Mouse (Mus musculus): Measurements from ENCODE around the gene Ccr1. TPM values are rescaled to one million over a fixed set of nuclear protein-coding genes. Genes with fewer than 3 reads are reported as not detected.

Gene Ccr1
- total and polyA plus RNA-seq, 3 experiments, result 0.07 TPM; not detected in 2

DNA sequence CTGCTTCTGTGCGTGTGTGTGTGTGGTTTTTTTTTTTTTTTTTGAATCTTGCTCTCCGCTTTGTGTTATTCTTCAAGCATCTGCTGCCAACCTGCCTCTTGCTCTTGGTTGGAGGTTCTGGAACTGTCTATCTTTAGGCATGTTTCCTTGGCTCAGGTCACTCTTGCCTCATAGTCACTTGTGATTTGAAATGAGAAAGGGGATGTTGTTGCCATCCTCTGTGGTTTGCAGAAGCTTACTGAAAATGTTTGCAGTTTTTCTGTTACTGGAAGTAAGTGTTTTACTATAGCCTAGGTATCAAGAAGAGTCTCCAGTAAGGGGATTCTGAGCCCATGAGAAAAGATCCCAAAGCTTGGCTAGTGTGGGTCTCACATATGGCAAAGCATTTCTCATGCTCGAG is 26.5 kb downstream of the Ccr1 start (continued):
- no peak for TF ChIP-seq MEF2A (IDR thresholded peaks at IDR 0.05; ENCODE audit: extremely low read depth, insufficient replicate concordance, low read depth, low read length, poor library complexity, severe bottlenecking)

DNA sequence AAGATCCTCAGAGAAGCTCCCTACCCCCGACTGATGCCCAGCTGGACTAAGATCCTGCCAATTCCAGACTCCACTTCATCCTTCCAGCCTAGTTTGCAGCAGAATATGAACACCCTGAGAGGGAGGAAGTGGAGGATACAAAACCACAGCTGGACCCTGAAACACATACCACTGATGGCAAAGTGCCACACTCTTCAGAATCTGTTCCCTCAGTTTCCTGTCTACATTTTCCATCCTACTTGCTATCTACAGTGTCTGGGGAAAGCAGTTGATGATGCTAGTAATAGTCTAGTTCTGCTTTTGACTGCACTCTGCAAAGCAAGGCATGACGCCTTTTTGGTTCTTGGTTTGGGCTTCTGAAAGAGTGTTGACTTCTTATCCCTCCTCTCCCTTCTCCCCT is 27.2 kb downstream of the Ccr1 start:
- Histone ChIP-seq H3K79me2 (ENCODE audit: control insufficient read depth, insufficient read depth, low read length, poor library complexity) (no peaks in the 10 kb centered on the region), H3K9ac (ENCODE audit: control insufficient read depth, low read depth, low read length, poor library complexity, severe bottlenecking) (no peak overlapping the region), H3K36me3 (ENCODE audit: control insufficient read depth in 1 of 2, insufficient read depth in 2 of 2, low read length in 2 of 2) (peaks cover 0 to 5% of the 10 kb centered on the region in 2 experiments; a peak in 2 of 4 replicates), H3K27ac (ENCODE audit: control insufficient read depth, low read depth, low read length) (no peak overlapping the region; the same call in 1 of the 2 replicates), H3K4me3 (ENCODE audit: control insufficient read depth in 1 of 2, insufficient read depth in 1 of 2, low read depth in 2 of 2, low read length in 2 of 2) (no peak overlapping the region), H3K9me3 (replicated peaks; ENCODE audit: insufficient read depth, low read length) (no peaks in the 10 kb centered on the region), H3K4me1 (ENCODE audit: control insufficient read depth in 1 of 2, insufficient read depth in 2 of 2, low read length in 2 of 2) (peaks cover 0 to 19% of the 10 kb centered on the region in 2 experiments; a peak in 2 of 4 replicates), H3K27me3 (ENCODE audit: control insufficient read depth in 1 of 2, insufficient read depth in 2 of 2, low read length in 2 of 2) (no peaks in the 10 kb centered on the region)
- DNase-seq (ENCODE audit: low read depth, low spot score), result peak; percentile 46
- no peak for TF ChIP-seq MEF2A (IDR thresholded peaks at IDR 0.05; ENCODE audit: extremely low read depth, insufficient replicate concordance, low read depth, low read length, poor library complexity, severe bottlenecking)
- no peak for TF ChIP-seq MAX (IDR thresholded peaks at IDR 0.05; ENCODE audit: low read length)
- no peak for TF ChIP-seq MYC (IDR thresholded peaks at IDR 0.05; ENCODE audit: low read depth, low read length)
- no peak for TF ChIP-seq HCFC1 (IDR thresholded peaks at IDR 0.05; ENCODE audit: low read depth, low read length)
- TF ChIP-seq MAZ (IDR thresholded peaks at IDR 0.05; ENCODE audit: low read depth, low read length), result no peak
- no peak for TF ChIP-seq ZMIZ1 (IDR thresholded peaks at IDR 0.05; ENCODE audit: low read depth, low read length)
- no peak for TF ChIP-seq JUND (IDR thresholded peaks at IDR 0.05; ENCODE audit: low read depth, low read length)
- no peak for TF ChIP-seq TCF12 (IDR thresholded peaks at IDR 0.05; ENCODE audit: low read depth, low read length)
- TF ChIP-seq CHD2 (IDR thresholded peaks at IDR 0.05; ENCODE audit: low read length), result no peak
- no peak for TF ChIP-seq POLR2AphosphoS2 (IDR thresholded peaks at IDR 0.05; ENCODE audit: low read length)
- no peak for TF ChIP-seq RAD21 (IDR thresholded peaks at IDR 0.05; ENCODE audit: low read depth, low read length)
- TF ChIP-seq ELF1 (IDR thresholded peaks at IDR 0.05; ENCODE audit: low read depth, low read length), result no peak
- TF ChIP-seq MAFK (IDR thresholded peaks at IDR 0.05; ENCODE audit: borderline replicate concordance, low read depth, low read length), result no peak
- TF ChIP-seq RCOR1 (IDR thresholded peaks at IDR 0.05; ENCODE audit: low read depth, low read length), result no peak
- TF ChIP-seq ZC3H11A (IDR thresholded peaks at IDR 0.05; ENCODE audit: low read depth, low read length), result no peak
- no peak for TF ChIP-seq EP300 (IDR thresholded peaks at IDR 0.05; ENCODE audit: low read depth in 1 of 2, low read length in 2 of 2)
- TF ChIP-seq ZKSCAN1 (IDR thresholded peaks at IDR 0.05; ENCODE audit: low read depth, low read length), result no peak

DNA sequence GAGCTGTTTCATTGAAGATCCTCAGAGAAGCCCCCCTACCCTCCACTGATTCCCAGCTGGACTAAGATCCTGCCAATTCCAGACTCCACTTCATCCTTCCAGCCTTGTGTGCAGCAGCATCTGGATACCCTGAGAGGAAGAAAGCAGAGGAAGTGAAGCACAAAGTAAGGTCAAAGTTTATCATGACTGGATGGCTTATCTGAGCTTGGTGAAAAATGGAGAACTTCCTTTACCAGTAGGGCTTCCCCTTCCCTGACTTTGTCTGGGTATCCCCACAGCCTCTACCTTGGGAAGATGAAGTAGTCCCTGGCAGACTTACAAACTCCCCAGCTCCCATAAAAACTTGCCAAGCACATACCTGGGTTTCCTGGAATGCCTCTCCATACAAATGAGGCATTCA is 27.9 kb downstream of the Ccr1 start:
- H3K4me1 ChIP-seq (ENCODE audit: control insufficient read depth in 1 of 2, insufficient read depth in 2 of 2, low read length in 2 of 2), result peaks cover 0 to 19% of the 10 kb centered on the region in 2 experiments; a peak in 2 of 4 replicates
- no peak overlapping the region for H3K27ac ChIP-seq (ENCODE audit: control insufficient read depth, low read depth, low read length)
- no peaks in the 10 kb centered on the region for H3K79me2 ChIP-seq (ENCODE audit: control insufficient read depth, insufficient read depth, low read length, poor library complexity)
- TF ChIP-seq MAX (IDR thresholded peaks at IDR 0.05; ENCODE audit: low read length), result no peak
- no peak for TF ChIP-seq MEF2A (IDR thresholded peaks at IDR 0.05; ENCODE audit: extremely low read depth, insufficient replicate concordance, low read depth, low read length, poor library complexity, severe bottlenecking)
- TF ChIP-seq SIN3A (IDR thresholded peaks at IDR 0.05; ENCODE audit: low read length), result no peak
- TF ChIP-seq TBP (IDR thresholded peaks at IDR 0.05; ENCODE audit: low read depth, low read length), result no peak
- TF ChIP-seq EP300 (IDR thresholded peaks at IDR 0.05; ENCODE audit: low read depth in 1 of 2, low read length in 2 of 2), result no peak
- H3K36me3 ChIP-seq (ENCODE audit: control insufficient read depth in 1 of 2, insufficient read depth in 2 of 2, low read length in 2 of 2), result peaks cover 0 to 5% of the 10 kb centered on the region in 2 experiments; a peak in 2 of 4 replicates
- H3K9ac ChIP-seq (ENCODE audit: control insufficient read depth, low read depth, low read length, poor library complexity, severe bottlenecking), result no peak overlapping the region
- no peaks in the 10 kb centered on the region for H3K27me3 ChIP-seq (ENCODE audit: control insufficient read depth in 1 of 2, insufficient read depth in 2 of 2, low read length in 2 of 2)
- DNase-seq (ENCODE audit: low read depth, low spot score), result peak; percentile 27
- no peak overlapping the region for H3K4me3 ChIP-seq (ENCODE audit: control insufficient read depth in 1 of 2, insufficient read depth in 1 of 2, low read depth in 2 of 2, low read length in 2 of 2)
- H3K9me3 ChIP-seq (replicated peaks; ENCODE audit: insufficient read depth, low read length), result no peaks in the 10 kb centered on the region

All from MEL (cell line).